Comparison of ENCODE assay signal across 8 mouse cellular contexts in genomic region chr5:137530075-137530474, GRCm38 (mm10). TPM values are rescaled to one million over a fixed set of nuclear protein-coding genes. Genes with fewer than 3 reads are reported as not detected.
DNase-seq lines count a peak whose midpoint lies in the region; ATAC-seq and TF ChIP-seq lines count a peak whose summit lies in the region.

No protein-coding gene starts in this region.

- H3K4me3 ChIP-seq in gastrocnemius, adult 2 months = peak overlapping the region; percentile 94
- H3K4me3 ChIP-seq in thymus, adult 2 months (ENCODE audit: control insufficient read depth, insufficient read depth, low read length) = peak overlapping the region; percentile 17; the same call in 1 of the 2 replicates
- H3K4me3 ChIP-seq in liver, embryonic 14.5 days (ENCODE audit: insufficient read depth in 1 of 2, low read depth in 2 of 2, low read length in 2 of 2) = peak overlapping the region; percentile 33 to 68

- no peaks in the 10 kb centered on the region for H3K9me3 ChIP-seq in liver, embryonic 14.5 days (ENCODE audit: control insufficient read depth, low read length)

- H3K36me3 ChIP-seq in thymus, adult 2 months (ENCODE audit: control insufficient read depth, insufficient read depth, low read length) = peaks cover 39% of the 10 kb centered on the region
- H3K36me3 ChIP-seq in liver, embryonic 14.5 days (replicated peaks; ENCODE audit: control insufficient read depth, insufficient read depth, low read depth) = peaks cover 32% of the 10 kb centered on the region

- no peaks in the 10 kb centered on the region for H3K27me3 ChIP-seq in thymus, adult 2 months (ENCODE audit: control insufficient read depth, insufficient read depth, low read length)
- H3K27me3 ChIP-seq in liver, embryonic 14.5 days (ENCODE audit: control insufficient read depth, insufficient read depth, low read length) = no peaks in the 10 kb centered on the region

- peak overlapping the region; percentile 98 for H3K27ac ChIP-seq in gastrocnemius, adult 2 months
- no peak overlapping the region for H3K27ac ChIP-seq in thymus, adult 2 months (ENCODE audit: control insufficient read depth, insufficient read depth, low read length)
- no peak overlapping the region for H3K27ac ChIP-seq in liver, embryonic 14.5 days

- intact Hi-C loops in gastrocnemius, adult 2 months (cut with DNase I) = loop anchor here (5.0 kb wide), 2 partner anchors 72 to 642 kb away; partner anchors contain the start of genes Ap4m1, Mcm7 and Mospd3
- intact Hi-C loops in gastrocnemius, postnatal 36 days (cut with DNase I) = loop anchor here (5.0 kb wide), 2 partner anchors 217 to 247 kb away; partner anchors contain the start of genes Ppp1r35 and Tsc22d4

- 94% methylated on average over 8 of the region's 8 CpGs for WGBS in thymus, adult 2 months
- 83% methylated on average over 8 of the region's 8 CpGs for WGBS in liver, embryonic 14.5 days (ENCODE audit: insufficient replicate concordance)

- no peak for ATAC-seq in liver, embryonic 14.5 days (ENCODE audit: insufficient read depth)

- H3K9ac ChIP-seq in liver, embryonic 14.5 days (replicated peaks) = no peak overlapping the region

- no peak for TF ChIP-seq CTCF in gastrocnemius, adult 2 months (IDR thresholded peaks at IDR 0.05)
- no peak for TF ChIP-seq CTCF in thymus, adult 2 months (IDR thresholded peaks at IDR 0.05; ENCODE audit: borderline replicate concordance, control insufficient read depth, extremely low read depth, insufficient read depth, low read length, poor library complexity)
- no peak for TF ChIP-seq CTCF in liver, embryonic 14.5 days (IDR thresholded peaks at IDR 0.05; ENCODE audit: low read depth)

- H3K4me1 ChIP-seq in thymus, adult 2 months (replicated peaks; ENCODE audit: control insufficient read depth, insufficient read depth, low read length) = peaks cover 13% of the 10 kb centered on the region
- H3K4me1 ChIP-seq in liver, embryonic 14.5 days (replicated peaks; ENCODE audit: control insufficient read depth in 2 of 2, insufficient read depth in 2 of 2, low read length in 1 of 2) = peaks cover 4 to 13% of the 10 kb centered on the region in 2 experiments; a peak in 3 of 4 replicates

- TF ChIP-seq EP300 in liver, embryonic 14.5 days (IDR thresholded peaks at IDR 0.05; ENCODE audit: low read depth) = no peak

- no peak for TF ChIP-seq POLR2A in thymus, adult 2 months (IDR thresholded peaks at IDR 0.05; ENCODE audit: control insufficient read depth, extremely low read depth, insufficient read depth, low read length, poor library complexity)

- DNase-seq in gastrocnemius, adult 2 months = no peak
- no peak for DNase-seq in gastrocnemius, postnatal 36 days
- DNase-seq in thymus, adult 2 months = no peak
- DNase-seq in thymus, postnatal 0 days (ENCODE audit: low spot score) = no peak
- DNase-seq in liver, embryonic 14.5 days (ENCODE audit: low read depth in 3 of 3, low spot score in 3 of 3) = no peak
- DNase-seq in adrenal gland, postnatal 25 days = no peak
- no peak for DNase-seq in embryo, embryonic 11 days
- no peak for DNase-seq in retina, embryonic 14.5 days (ENCODE audit: low spot score)

- peak overlapping the region; percentile 90 for H3K4me2 ChIP-seq in liver, embryonic 14.5 days (ENCODE audit: low read depth)

RNA-seq across cellular contexts. Expression of gene Epo, which starts 3.0 kb away (rescaled TPM):
- not detected for total RNA-seq in gastrocnemius, adult 2 months (2021)
- not detected for total RNA-seq in gastrocnemius, postnatal 36 days (2021)
- not detected in 2 replicates for polyA plus RNA-seq in thymus, adult 2 months (2012; rRNA removed)
- polyA plus RNA-seq in thymus, postnatal 0 days (2015; fragmentation: Nextera tagmentation; extraction: Ambion mirVana) = not detected in 2 replicates
- polyA plus RNA-seq in liver, embryonic 14.5 days (2012; rRNA removed) = 0.40 and 0.47 TPM in 2 replicates
- polyA plus RNA-seq in liver, embryonic 14.5 days (2014; fragmentation: Nextera tagmentation; extraction: Ambion mirVana) = 0.62 and 0.85 TPM in 2 replicates
- not detected in 2 replicates for total RNA-seq in adrenal gland, postnatal 25 days (2021)

RNA-seq across cellular contexts. Expression of gene Gnb2, which starts 3.2 kb away (rescaled TPM):
- total RNA-seq in gastrocnemius, adult 2 months (2021) = 100 to 1,000 TPM; 118 to 148 TPM
- 100 to 1,000 TPM; 107 to 129 TPM for total RNA-seq in gastrocnemius, postnatal 36 days (2021)
- polyA plus RNA-seq in thymus, adult 2 months (2012; rRNA removed) = 1,444 and 1,492 TPM in 2 replicates
- polyA plus RNA-seq in thymus, postnatal 0 days (2015; fragmentation: Nextera tagmentation; extraction: Ambion mirVana) = 425 and 451 TPM in 2 replicates
- polyA plus RNA-seq in liver, embryonic 14.5 days (2012; rRNA removed) = 211 and 215 TPM in 2 replicates
- polyA plus RNA-seq in liver, embryonic 14.5 days (2014; fragmentation: Nextera tagmentation; extraction: Ambion mirVana) = 151 and 157 TPM in 2 replicates
- 580 and 681 TPM in 2 replicates for total RNA-seq in adrenal gland, postnatal 25 days (2021)

RNA-seq across cellular contexts. Expression of gene Gigyf1, which starts 11.7 kb away (rescaled TPM):
- 10 to 100 TPM; 20.9 to 24.7 TPM for total RNA-seq in gastrocnemius, adult 2 months (2021)
- total RNA-seq in gastrocnemius, postnatal 36 days (2021) = 10 to 100 TPM; 17.4 to 23.4 TPM
- polyA plus RNA-seq in thymus, adult 2 months (2012; rRNA removed) = 83.9 and 84.3 TPM in 2 replicates
- polyA plus RNA-seq in thymus, postnatal 0 days (2015; fragmentation: Nextera tagmentation; extraction: Ambion mirVana) = 10.5 and 15.9 TPM in 2 replicates
- 4.6 and 5.7 TPM in 2 replicates for polyA plus RNA-seq in liver, embryonic 14.5 days (2012; rRNA removed)
- polyA plus RNA-seq in liver, embryonic 14.5 days (2014; fragmentation: Nextera tagmentation; extraction: Ambion mirVana) = 2.1 and 2.8 TPM in 2 replicates
- 34.7 and 52.3 TPM in 2 replicates for total RNA-seq in adrenal gland, postnatal 25 days (2021)

RNA-seq across cellular contexts. Expression of gene Actl6b, which starts 23.2 kb away (rescaled TPM):
- not detected for total RNA-seq in gastrocnemius, adult 2 months (2021)
- total RNA-seq in gastrocnemius, postnatal 36 days (2021) = not detected
- 0.20 TPM in 1 of 2 replicates, not detected in the other for polyA plus RNA-seq in thymus, adult 2 months (2012; rRNA removed)
- polyA plus RNA-seq in thymus, postnatal 0 days (2015; fragmentation: Nextera tagmentation; extraction: Ambion mirVana) = 0.14 TPM in 1 of 2 replicates, not detected in the other
- polyA plus RNA-seq in liver, embryonic 14.5 days (2012; rRNA removed) = 0.15 TPM in 1 of 2 replicates, not detected in the other
- not detected in 2 replicates for polyA plus RNA-seq in liver, embryonic 14.5 days (2014; fragmentation: Nextera tagmentation; extraction: Ambion mirVana)
- 2.7 and 6.4 TPM in 2 replicates for total RNA-seq in adrenal gland, postnatal 25 days (2021)

RNA-seq across cellular contexts. Expression of gene Pop7, which starts 27.8 kb away (rescaled TPM):
- 10 to 100 TPM; 11.3 to 11.4 TPM for total RNA-seq in gastrocnemius, adult 2 months (2021)
- 1 to 10 TPM; 8.6 to 9.9 TPM for total RNA-seq in gastrocnemius, postnatal 36 days (2021)
- polyA plus RNA-seq in thymus, adult 2 months (2012; rRNA removed) = 65.5 and 68.7 TPM in 2 replicates
- polyA plus RNA-seq in thymus, postnatal 0 days (2015; fragmentation: Nextera tagmentation; extraction: Ambion mirVana) = 84.6 and 90.0 TPM in 2 replicates
- polyA plus RNA-seq in liver, embryonic 14.5 days (2012; rRNA removed) = 25.3 and 29.2 TPM in 2 replicates
- polyA plus RNA-seq in liver, embryonic 14.5 days (2014; fragmentation: Nextera tagmentation; extraction: Ambion mirVana) = 34.6 and 36.5 TPM in 2 replicates
- 29.9 and 31.7 TPM in 2 replicates for total RNA-seq in adrenal gland, postnatal 25 days (2021)

Comparison
In these comparisons a context has a peak if more than half of its experiments do, and no peak if none do; other contexts are left out.
1. H3K4me3 ChIP-seq: peak in every context shown above with its lines; median percentile 94 in gastrocnemius, adult 2 months; 50 in liver, embryonic 14.5 days; 17 in thymus, adult 2 months.